Mouse (Mus musculus) frontal cortex, postnatal 25 days (tissue): ENCODE results near the gene B3gnt2.

Experiments used
- DNase-seq, 2 experiments: peaks; one replicate each; pipeline ENCODE4 v3.0.0; 2022; ENCODE audit warnings: low spot score in 2 of 2

Gene B3gnt2

GRCm38 (mm10) chr11:22847732-22848648, 12.8 kb downstream of the B3gnt2 start:
- DNase-seq: no peak

- no peak for DNase-seq
Observed at GRCm38 (mm10) chr11:22846960-22847731, 13.6 kb downstream of the B3gnt2 start.

- DNase-seq: no peak
Observed at GRCm38 (mm10) chr11:22846093-22846835, 14.5 kb downstream of the B3gnt2 start.

- no peak for DNase-seq
Observed at GRCm38 (mm10) chr11:22844754-22845718, 15.7 kb downstream of the B3gnt2 start.

GRCm38 (mm10) chr11:22839456-22839855, 21.3 kb downstream of the B3gnt2 start:
- DNase-seq: no peak

- no peak for DNase-seq
Observed at GRCm38 (mm10) chr11:22838361-22838760, 22.4 kb downstream of the B3gnt2 start.

GRCm38 (mm10) chr11:22836269-22836668, 24.5 kb downstream of the B3gnt2 start:
- DNase-seq: no peak

GRCm38 (mm10) chr11:22832600-22832999, 28.2 kb downstream of the B3gnt2 start:
- DNase-seq: no peak

GRCm38 (mm10) chr11:22831916-22832315, 28.8 kb downstream of the B3gnt2 start:
- no peak for DNase-seq

- DNase-seq: no peak
Observed at GRCm38 (mm10) chr11:22830684-22831083, 30.1 kb downstream of the B3gnt2 start.

- no peak for DNase-seq
Observed at GRCm38 (mm10) chr11:22830179-22830611, 30.6 kb downstream of the B3gnt2 start.

- DNase-seq: no peak
Observed at GRCm38 (mm10) chr11:22828988-22829632, 31.7 kb downstream of the B3gnt2 start.

GRCm38 (mm10) chr11:22827514-22828080, 33.2 kb downstream of the B3gnt2 start:
- no peak for DNase-seq

- DNase-seq: no peak
Observed at GRCm38 (mm10) chr11:22826665-22827064, 34.1 kb downstream of the B3gnt2 start.

GRCm38 (mm10) chr11:22826051-22826450, 34.7 kb downstream of the B3gnt2 start:
- DNase-seq: no peak

- DNase-seq: no peak
Observed at GRCm38 (mm10) chr11:22825548-22825947, 35.2 kb downstream of the B3gnt2 start.

- DNase-seq: no peak
Observed at GRCm38 (mm10) chr11:22824049-22824705, 36.6 kb downstream of the B3gnt2 start.

- DNase-seq: no peak
Observed at GRCm38 (mm10) chr11:22821243-22821642, 39.5 kb downstream of the B3gnt2 start.

GRCm38 (mm10) chr11:22818371-22818770, 42.4 kb downstream of the B3gnt2 start:
- no peak for DNase-seq
